Mouse (Mus musculus) liver, embryonic 14.5 days (tissue): ENCODE results near the gene Olfr15. TPM values are rescaled to one million over a fixed set of nuclear protein-coding genes. Genes with fewer than 3 reads are reported as not detected.
"Not testable (repeated sequence)": the region's sequence is repeated elsewhere in the genome, so short reads cannot be mapped to it uniquely, and the experiment has no call there.

Source experiments
- ATAC-seq: fragments of 200-750 bp; cut with Nextera tagmentation; 2 replicates; pipeline ENCODE4 v1.8.0; 2017; ENCODE audit warnings: moderate number of reproducible peaks, mild to moderate bottlenecking, moderate library complexity; ENCODE audit not compliant: insufficient read depth
- DNase-seq, 3 experiments: peaks; one replicate each; pipeline ENCODE4 v3.0.0-alpha.2; 2012 to 2013; ENCODE audit warnings: low read depth in 3 of 3, low spot score in 3 of 3
- H3K27ac ChIP-seq: fragments of 300-500 bp; sonication (generic); 2 replicates; pipeline ENCODE4 v1.5.1; 2014; ENCODE audit warnings: moderate library complexity, mild to moderate bottlenecking, control low read depth, inconsistent platforms
- H3K27me3 ChIP-seq: fragments of 300-500 bp; sonication (generic); 2 replicates; pipeline ENCODE4 v1.6.1; 2014; ENCODE audit warnings: mild to moderate bottlenecking, low read length, moderate library complexity; ENCODE audit not compliant: control insufficient read depth, insufficient read depth
- H3K36me3 ChIP-seq: fragments of 300-500 bp; sonication (generic); replicated peaks from 2 replicates; pipeline ENCODE4 v1.6.1; 2014; ENCODE audit warnings: low read depth; ENCODE audit not compliant: control insufficient read depth, insufficient read depth
- H3K4me1 ChIP-seq, 2 experiments: fragments of 200-500 bp in 1 of 2; fragments of 300-500 bp in 1 of 2; sonication (generic) in 1 of 2; replicated peaks; 2 replicates each; pipeline ENCODE4 v1.6.1; 2012 to 2014; ENCODE audit warnings: antibody characterized with exemption in 1 of 2, inconsistent platforms in 1 of 2, low read length in 1 of 2; ENCODE audit not compliant: control insufficient read depth in 2 of 2, insufficient read depth in 2 of 2
- H3K4me2 ChIP-seq: fragments of 300-500 bp; sonication (generic); 2 replicates; pipeline ENCODE4 v1.6.1; 2014; ENCODE audit warnings: low read depth, mild to moderate bottlenecking, control low read depth, moderate library complexity
- H3K4me3 ChIP-seq, 2 experiments: fragments of 200-500 bp in 1 of 2; fragments of 300-500 bp in 1 of 2; sonication (generic) in 1 of 2; 2 replicates each; pipeline ENCODE4 v1.5.1; 2012 to 2014; ENCODE audit warnings: low read depth in 2 of 2, low read length in 2 of 2, mild to moderate bottlenecking in 2 of 2, control low read depth in 1 of 2, inconsistent platforms in 1 of 2, moderate library complexity in 1 of 2; ENCODE audit not compliant: insufficient read depth in 1 of 2
- H3K9ac ChIP-seq: fragments of 300-500 bp; sonication (generic); replicated peaks from 2 replicates; pipeline ENCODE4 v1.6.1; 2014; ENCODE audit warnings: mild to moderate bottlenecking, control low read depth, moderate library complexity
- H3K9me3 ChIP-seq: fragments of 300-500 bp; sonication (generic); 2 replicates; pipeline ENCODE4 v1.6.1; 2016; ENCODE audit warnings: low read length, mixed read lengths; ENCODE audit not compliant: control insufficient read depth
- CTCF ChIP-seq: IDR thresholded peaks from 2 replicates; pipeline ENCODE4 v1.5.1; 2016; ENCODE audit warnings: antibody characterized with exemption, low read depth, control low read depth
- EP300 ChIP-seq: IDR thresholded peaks from 2 replicates; pipeline ENCODE4 v1.6.1; 2016; ENCODE audit warnings: antibody characterized with exemption, low read depth
- WGBS: fragments of 180-500 bp; shearing (Covaris S2); extraction: QIAGEN DNeasy Blood & Tissue Kit; methylation state at CpG from one replicate; pipeline ENCODE4 v1.1.7; 2014; ENCODE audit not compliant: insufficient replicate concordance; 5-methylcytosine and 5-hydroxymethylcytosine counted together
- polyA plus RNA-seq, 2 experiments: library from polyadenylated mRNA; depleted of rRNA in 1 of 2; stranded (reverse) in 1 of 2; unstranded in 1 of 2; fragments of >200 nt; fragmentation: Nextera tagmentation in 1 of 2; extraction: Ambion mirVana in 1 of 2; gene quantifications; 2 replicates each; pipeline versions ENCODE4 v1.2.1 to v1.2.3; 2012 to 2014

The Olfr15 gene
- polyA plus RNA-seq, 2 experiments: not detected

- DNase-seq (no peak), ATAC-seq (no peak)
- no peaks in the 10 kb centered on the region for H3K27me3 ChIP-seq
- no peaks in the 10 kb centered on the region for H3K9me3 ChIP-seq
- H3K36me3 ChIP-seq: no peaks in the 10 kb centered on the region
- H3K4me3 ChIP-seq: no peak overlapping the region
- peaks cover 5 to 6% of the 10 kb centered on the region in 2 experiments; a peak in 3 of 4 replicates for H3K4me1 ChIP-seq
- H3K4me2 ChIP-seq: no peak overlapping the region
- no peak overlapping the region for H3K27ac ChIP-seq
- TF ChIP-seq CTCF: no peak
- TF ChIP-seq EP300: no peak
- no peak overlapping the region for H3K9ac ChIP-seq
- 62% methylated on average over 1 of the region's 1 CpGs for WGBS
Observed at GRCm38 (mm10) chr16:3843796-3844195, 13.1 kb downstream of the Olfr15 start.

GRCm38 (mm10) chr16:3846711-3847518 lies 16.2 kb downstream of the Olfr15 start, which contains the start of gene Zfp174:
TSS of gene Zfp174 (plus strand) at chr16:3847268.
- WGBS: 2% methylated on average over 38 of the region's 38 CpGs
- Histone ChIP-seq H3K4me1 (peaks cover 5 to 6% of the 10 kb centered on the region in 2 experiments; a peak in 3 of 4 replicates), H3K36me3 (no peaks in the 10 kb centered on the region), H3K9me3 (no peaks in the 10 kb centered on the region), H3K27ac (no peak within 1 kb of the TSS), H3K9ac (peak within 1 kb of the TSS; percentile 79), H3K4me2 (peak within 1 kb of the TSS; percentile 85), H3K27me3 (no peaks in the 10 kb centered on the region), H3K4me3 (peak within 1 kb of the TSS; percentile 67 to 78)
- TF ChIP-seq CTCF: peak; percentile 23; the same call in 1 of the 2 replicates
- TF ChIP-seq EP300: no peak
- ATAC-seq: peak; percentile 99
- DNase-seq: peak; percentile 92 to 94 (median 94)

- Histone ChIP-seq H3K9ac (peak overlapping the region; percentile 79; the same call in 1 of the 2 replicates), H3K4me3 (peak overlapping the region in 1 of 2 experiments; percentile 78; a peak in 2 of 4 replicates), H3K4me1 (peaks cover 5 to 6% of the 10 kb centered on the region in 2 experiments; a peak in 3 of 4 replicates), H3K27ac (no peak overlapping the region), H3K36me3 (no peaks in the 10 kb centered on the region), H3K9me3 (no peaks in the 10 kb centered on the region), H3K27me3 (no peaks in the 10 kb centered on the region), H3K4me2 (peak overlapping the region; percentile 85)
- 67% methylated on average over 4 of the region's 4 CpGs for WGBS
- TF ChIP-seq CTCF (no peak), EP300 (no peak)
- DNase-seq (no peak), ATAC-seq (no peak)
Observed at GRCm38 (mm10) chr16:3847871-3848270, 17.2 kb downstream of the Olfr15 start.

GRCm38 (mm10) chr16:3848416-3848815 lies 17.7 kb downstream of the Olfr15 start:
- 67% methylated on average over 3 of the region's 3 CpGs for WGBS
- Histone ChIP-seq H3K36me3 (no peaks in the 10 kb centered on the region), H3K9me3 (no peaks in the 10 kb centered on the region), H3K27me3 (no peaks in the 10 kb centered on the region), H3K9ac (no peak overlapping the region), H3K4me1 (peaks cover 5 to 6% of the 10 kb centered on the region in 2 experiments; a peak in 3 of 4 replicates), H3K4me2 (no peak overlapping the region), H3K27ac (no peak overlapping the region), H3K4me3 (no peak overlapping the region)
- no peak for ATAC-seq
- TF ChIP-seq EP300: no peak
- peak; percentile 48 for TF ChIP-seq CTCF
- DNase-seq: no peak

- not testable (repeated sequence) for H3K4me1 ChIP-seq, H3K4me3 ChIP-seq, H3K9me3 ChIP-seq, H3K27me3 ChIP-seq, H3K4me2 ChIP-seq, H3K36me3 ChIP-seq, ATAC-seq, H3K27ac ChIP-seq, H3K9ac ChIP-seq, DNase-seq
- 81% methylated on average over 13 of the region's 13 CpGs for WGBS
Observed at GRCm38 (mm10) chr16:3851301-3851700, 20.6 kb downstream of the Olfr15 start.
